Mouse (Mus musculus): ENCODE results near the gene Dlx2. TPM values are rescaled to one million over a fixed set of nuclear protein-coding genes. Genes with fewer than 3 reads are reported as not detected.

Gene Dlx2
- polyA plus RNA-seq, 1 experiment: 0.11 TPM

DNA sequence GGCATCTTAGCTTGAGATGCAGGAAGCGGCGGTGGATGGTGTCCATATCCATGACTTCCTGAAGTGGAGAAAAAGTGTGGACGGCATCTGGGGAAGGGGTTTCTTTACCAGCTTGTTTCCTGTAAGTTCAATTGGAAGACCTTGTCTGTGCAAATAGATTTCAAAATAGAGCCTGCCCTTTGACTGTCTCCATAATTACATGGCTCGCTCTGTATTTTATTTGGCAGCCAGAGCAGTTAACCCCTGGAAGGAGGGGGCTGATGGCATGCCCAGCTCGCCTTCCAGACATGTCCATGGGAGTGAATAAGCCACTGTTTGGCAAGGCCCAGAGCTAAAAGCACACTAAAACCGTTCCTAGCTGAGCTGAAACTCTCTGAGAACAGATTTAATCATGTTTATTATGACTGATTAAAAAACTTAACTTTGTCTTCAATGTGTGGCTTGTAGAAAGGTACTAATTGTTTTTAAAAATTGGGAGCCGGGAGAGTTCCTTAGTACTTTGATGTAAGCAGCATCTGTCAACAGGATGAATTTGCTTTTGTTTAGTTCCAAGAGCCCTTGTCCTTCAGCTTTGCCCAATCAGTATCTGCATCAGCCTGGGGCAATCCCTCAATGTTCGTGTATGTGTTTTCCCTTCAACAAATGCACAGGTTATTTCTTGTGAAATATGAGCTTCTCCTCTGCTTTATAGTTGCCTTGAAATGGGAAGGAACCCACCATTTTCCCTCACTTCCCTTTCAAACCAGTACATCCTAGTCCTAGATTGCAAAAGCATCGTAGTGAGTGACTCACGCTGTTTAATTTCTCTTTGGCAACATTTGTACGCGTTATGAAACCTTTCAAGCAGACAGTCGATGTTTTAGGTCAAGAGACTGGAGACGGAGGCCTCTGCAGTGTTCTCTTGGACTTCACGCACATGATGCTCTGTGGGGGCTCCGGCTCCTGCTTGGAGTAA is 47.0 kb downstream of the Dlx2 start:
- H3K4me1 ChIP-seq (ENCODE audit: control insufficient read depth, insufficient read depth, low read length): no peaks in the 10 kb centered on the region
- TF ChIP-seq CTCF (IDR thresholded peaks at IDR 0.05; ENCODE audit: control insufficient read depth, insufficient read depth, insufficient replicate concordance, low read depth, low read length) (no peak), POLR2A (IDR thresholded peaks at IDR 0.05; ENCODE audit: control insufficient read depth, low read depth, low read length) (no peak)
- H3K27me3 ChIP-seq (ENCODE audit: control insufficient read depth, insufficient read depth, low read length): no peaks in the 10 kb centered on the region
- H3K27ac ChIP-seq (ENCODE audit: control insufficient read depth, insufficient read depth, low read depth, low read length): no peak overlapping the region
- no peaks in the 10 kb centered on the region for H3K36me3 ChIP-seq (ENCODE audit: control insufficient read depth, insufficient read depth, low read length)
- no peak overlapping the region for H3K4me3 ChIP-seq (ENCODE audit: control insufficient read depth, low read depth, low read length)

DNA sequence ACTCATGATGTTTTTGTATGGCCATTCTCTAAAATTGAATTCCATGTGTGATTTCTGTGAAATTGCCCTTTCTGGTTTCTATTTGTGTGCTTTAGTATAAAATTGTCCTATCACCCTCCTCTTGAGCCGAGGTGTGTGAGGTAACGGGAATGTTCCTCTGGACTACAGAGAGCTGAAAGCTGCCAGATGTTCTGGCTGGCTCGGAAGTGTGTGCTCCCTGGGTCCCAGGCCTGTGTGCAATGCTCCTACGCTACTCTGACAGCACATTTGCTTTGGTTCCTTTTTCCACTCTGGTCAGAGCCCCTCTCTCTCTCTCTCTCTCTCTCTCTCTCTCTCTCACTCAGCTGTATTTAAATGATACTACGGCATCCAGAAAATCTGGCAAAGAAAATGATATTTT is 49.4 kb downstream of the Dlx2 start:
- no peaks in the 10 kb centered on the region for H3K36me3 ChIP-seq (ENCODE audit: control insufficient read depth, insufficient read depth, low read length)
- no peaks in the 10 kb centered on the region for H3K4me1 ChIP-seq (ENCODE audit: control insufficient read depth, insufficient read depth, low read length)
- H3K4me3 ChIP-seq (ENCODE audit: control insufficient read depth, low read depth, low read length): no peak overlapping the region
- TF ChIP-seq POLR2A (IDR thresholded peaks at IDR 0.05; ENCODE audit: control insufficient read depth, low read depth, low read length) (no peak), CTCF (IDR thresholded peaks at IDR 0.05; ENCODE audit: control insufficient read depth, insufficient read depth, insufficient replicate concordance, low read depth, low read length) (no peak)
- no peak overlapping the region for H3K27ac ChIP-seq (ENCODE audit: control insufficient read depth, insufficient read depth, low read depth, low read length)
- H3K27me3 ChIP-seq (ENCODE audit: control insufficient read depth, insufficient read depth, low read length): no peaks in the 10 kb centered on the region

DNA sequence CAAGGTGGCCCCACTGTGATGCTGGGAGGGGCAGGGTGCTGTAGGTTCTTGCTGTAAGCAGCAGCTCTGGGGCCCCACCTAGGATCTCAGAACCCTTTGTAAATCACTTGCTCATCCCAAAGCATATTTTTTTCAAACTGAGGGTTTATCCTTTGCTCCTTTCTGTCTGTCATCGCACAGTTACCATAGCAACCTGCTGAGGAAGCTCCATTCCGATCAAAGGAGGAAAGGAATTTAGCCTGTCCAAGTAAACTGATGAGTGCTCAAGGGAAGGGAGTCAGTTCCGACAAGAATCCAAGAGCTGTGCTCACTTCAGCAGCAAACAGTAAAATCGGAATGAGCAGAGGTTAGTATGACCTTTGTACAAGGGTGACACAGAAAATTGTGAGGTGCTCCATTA is 51.6 kb downstream of the Dlx2 start:
- TF ChIP-seq CTCF (IDR thresholded peaks at IDR 0.05; ENCODE audit: control insufficient read depth, insufficient read depth, insufficient replicate concordance, low read depth, low read length) (no peak), POLR2A (IDR thresholded peaks at IDR 0.05; ENCODE audit: control insufficient read depth, low read depth, low read length) (no peak)
- Histone ChIP-seq H3K27me3 (ENCODE audit: control insufficient read depth, insufficient read depth, low read length) (no peaks in the 10 kb centered on the region), H3K4me1 (ENCODE audit: control insufficient read depth, insufficient read depth, low read length) (no peaks in the 10 kb centered on the region), H3K36me3 (ENCODE audit: control insufficient read depth, insufficient read depth, low read length) (no peaks in the 10 kb centered on the region), H3K27ac (ENCODE audit: control insufficient read depth, insufficient read depth, low read depth, low read length) (no peak overlapping the region), H3K4me3 (ENCODE audit: control insufficient read depth, low read depth, low read length) (no peak overlapping the region)

DNA sequence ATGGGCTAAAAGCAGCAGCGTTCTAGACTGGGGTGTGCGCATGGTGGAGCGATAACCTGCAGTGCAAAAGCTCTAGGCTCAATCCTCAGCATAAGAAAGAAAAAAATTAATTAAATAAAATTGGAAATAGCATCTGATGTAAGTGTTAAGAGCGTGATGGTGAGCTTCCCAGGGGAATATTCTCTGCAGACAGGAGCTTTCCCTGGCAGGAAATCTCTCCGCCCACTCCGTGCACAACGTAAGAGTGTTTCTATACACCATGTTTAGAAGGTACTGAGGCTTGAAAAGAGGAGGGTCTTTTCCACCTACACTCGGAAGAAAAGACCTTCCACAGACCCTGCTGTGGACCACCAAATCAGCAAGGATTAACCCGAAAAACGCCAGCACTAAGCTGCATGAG is 52.1 kb downstream of the Dlx2 start:
- H3K27me3 ChIP-seq (ENCODE audit: control insufficient read depth, insufficient read depth, low read length): no peaks in the 10 kb centered on the region
- no peaks in the 10 kb centered on the region for H3K36me3 ChIP-seq (ENCODE audit: control insufficient read depth, insufficient read depth, low read length)
- H3K27ac ChIP-seq (ENCODE audit: control insufficient read depth, insufficient read depth, low read depth, low read length): no peak overlapping the region
- no peak for TF ChIP-seq POLR2A (IDR thresholded peaks at IDR 0.05; ENCODE audit: control insufficient read depth, low read depth, low read length)
- no peak for TF ChIP-seq CTCF (IDR thresholded peaks at IDR 0.05; ENCODE audit: control insufficient read depth, insufficient read depth, insufficient replicate concordance, low read depth, low read length)
- H3K4me3 ChIP-seq (ENCODE audit: control insufficient read depth, low read depth, low read length): no peak overlapping the region
- no peaks in the 10 kb centered on the region for H3K4me1 ChIP-seq (ENCODE audit: control insufficient read depth, insufficient read depth, low read length)

Other genes with a start within 250 kb of the Dlx2 start
- 3.2 and 3.7 TPM in 2 replicates for gene Slc25a12, start 179.0 kb downstream of the Dlx2 start, polyA plus RNA-seq (2012; rRNA removed)
- gene Hat1, start 157.8 kb downstream of the Dlx2 start, polyA plus RNA-seq (2012; rRNA removed): 12.7 and 20.1 TPM in 2 replicates
- 11.8 and 12.9 TPM in 2 replicates for gene Metap1d, start 93.5 kb downstream of the Dlx2 start, polyA plus RNA-seq (2012; rRNA removed)
- 0.25 and 0.47 TPM in 2 replicates for gene Dlx1, start 18.6 kb downstream of the Dlx2 start, polyA plus RNA-seq (2012; rRNA removed)
- 4.8 and 5.2 TPM in 2 replicates for gene Itga6, start 198.9 kb upstream of the Dlx2 start, polyA plus RNA-seq (2012; rRNA removed)

All from testis, adult 2 months (tissue).